Mouse (Mus musculus) midbrain, embryonic 12.5 days (tissue): ENCODE measurements around the gene Cacng2. TPM values are rescaled to one million over a fixed set of nuclear protein-coding genes. Genes with fewer than 3 reads are reported as not detected.
A peak's percentile ranks its signal among the peaks of the same experiment; 100 is the strongest.

ENCODE experiments used
- ATAC-seq: fragments of 200-750 bp; cut with Nextera tagmentation; 2 replicates; pipeline ENCODE4 v1.8.0; 2017; ENCODE audit warnings: low read depth, moderate TSS enrichment, moderate library complexity; ENCODE audit not compliant: low FRiP score
- H3K27ac ChIP-seq: fragments of 300-500 bp; sonication (generic); replicated peaks from 2 replicates; pipeline ENCODE4 v1.5.1; 2016; ENCODE audit warnings: mild to moderate bottlenecking
- H3K27me3 ChIP-seq: fragments of 300-500 bp; sonication (generic); 2 replicates; pipeline ENCODE4 v1.6.1; 2016; ENCODE audit warnings: mild to moderate bottlenecking
- H3K36me3 ChIP-seq: fragments of 300-500 bp; sonication (generic); 2 replicates; pipeline ENCODE4 v1.6.1; 2016
- H3K4me1 ChIP-seq: fragments of 300-500 bp; sonication (generic); 2 replicates; pipeline ENCODE4 v1.6.1; 2016
- H3K4me2 ChIP-seq: fragments of 300-500 bp; sonication (generic); replicated peaks from 2 replicates; pipeline ENCODE4 v1.6.1; 2016; ENCODE audit warnings: mild to moderate bottlenecking, moderate library complexity
- H3K4me3 ChIP-seq: fragments of 300-500 bp; sonication (generic); 2 replicates; pipeline ENCODE4 v1.5.1; 2016; ENCODE audit warnings: mild to moderate bottlenecking
- H3K9ac ChIP-seq: fragments of 300-500 bp; sonication (generic); replicated peaks from 2 replicates; pipeline ENCODE4 v1.6.1; 2016; ENCODE audit warnings: mild to moderate bottlenecking, moderate library complexity
- H3K9me3 ChIP-seq: fragments of 300-500 bp; sonication (generic); 2 replicates; pipeline ENCODE4 v1.6.1; 2016; ENCODE audit warnings: mild to moderate bottlenecking
- WGBS: fragments of 180-500 bp; shearing (Covaris S2); methylation state at CpG from one replicate; pipeline ENCODE4 v1.1.7; 2016; 5-methylcytosine and 5-hydroxymethylcytosine counted together
- polyA plus RNA-seq: library from polyadenylated mRNA; unstranded; fragments of >200 nt; fragmentation: Nextera tagmentation; extraction: Ambion mirVana; gene quantifications from 2 replicates; pipeline ENCODE4 v1.2.1, GENCODE M21; 2016

The Cacng2 gene
- polyA plus RNA-seq, 1 experiment from 2014 or later, result 3.1 TPM

- Histone ChIP-seq H3K36me3 (no peaks in the 10 kb centered on the region), H3K27me3 (0 out of 2 replicates have a peak, but pooled peaks cover 5% of the 10 kb centered on the region), H3K4me3 (no peak overlapping the region), H3K9ac (no peak overlapping the region), H3K27ac (no peak overlapping the region), H3K9me3 (no peaks in the 10 kb centered on the region), H3K4me1 (peaks cover 6% of the 10 kb centered on the region; the same call in 1 of the 2 replicates), H3K4me2 (no peak overlapping the region)
- WGBS, result 30% methylated on average over 6 of the region's 6 CpGs
- ATAC-seq, result no peak
Measured at GRCm38 (mm10) chr15:78134606-78135005, 14.8 kb upstream of the Cacng2 start.

GRCm38 (mm10) chr15:78133389-78133788 is 13.6 kb upstream of the Cacng2 start:
- H3K36me3 ChIP-seq, result no peaks in the 10 kb centered on the region
- no peak overlapping the region for H3K4me2 ChIP-seq
- ATAC-seq, result no peak
- no peak overlapping the region for H3K27ac ChIP-seq
- 35% methylated on average over 2 of the region's 2 CpGs for WGBS
- no peaks in the 10 kb centered on the region for H3K9me3 ChIP-seq
- no peaks in the 10 kb centered on the region for H3K27me3 ChIP-seq
- H3K4me1 ChIP-seq, result peaks cover 6% of the 10 kb centered on the region; the same call in 1 of the 2 replicates
- H3K4me3 ChIP-seq, result no peak overlapping the region
- H3K9ac ChIP-seq, result no peak overlapping the region

DNA sequence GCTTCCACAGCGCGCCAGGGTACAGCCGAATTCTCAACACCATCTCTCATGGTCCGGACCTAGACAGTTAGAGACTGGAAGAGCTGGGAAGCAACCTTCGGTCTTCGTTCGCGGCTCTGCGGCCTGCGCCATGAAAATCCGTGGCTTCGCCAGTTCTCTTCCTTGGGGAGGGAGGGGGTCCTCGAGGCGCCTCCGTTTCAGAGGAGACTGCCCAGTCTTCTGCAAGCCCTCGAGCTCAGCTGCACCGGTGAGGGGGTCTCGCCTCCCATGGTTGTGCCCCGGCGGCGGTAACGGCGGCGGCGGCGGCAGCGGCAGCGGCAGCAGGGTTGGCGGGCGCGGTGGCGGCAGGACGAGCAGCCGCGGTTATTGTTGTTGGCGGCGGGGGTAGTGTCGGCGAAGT is 580 bp downstream of the Cacng2 start:
- peak overlapping the region; percentile 66 for H3K4me2 ChIP-seq
- peak; percentile 38; the same call in 1 of the 2 replicates for ATAC-seq
- H3K9me3 ChIP-seq, result no peaks in the 10 kb centered on the region
- H3K4me1 ChIP-seq, result peaks cover 26% of the 10 kb centered on the region
- H3K4me3 ChIP-seq, result peak overlapping the region; percentile 52
- 4% methylated on average over 37 of the region's 39 CpGs for WGBS
- peaks cover 21% of the 10 kb centered on the region for H3K27me3 ChIP-seq
- peak overlapping the region; percentile 77 for H3K27ac ChIP-seq
- no peaks in the 10 kb centered on the region for H3K36me3 ChIP-seq
- H3K9ac ChIP-seq, result peak overlapping the region; percentile 66

- Histone ChIP-seq H3K9ac (no peak overlapping the region), H3K4me2 (peak overlapping the region; percentile 66), H3K4me3 (peak overlapping the region; percentile 52), H3K27me3 (peaks cover 21% of the 10 kb centered on the region), H3K27ac (no peak overlapping the region), H3K9me3 (no peaks in the 10 kb centered on the region), H3K36me3 (no peaks in the 10 kb centered on the region), H3K4me1 (peaks cover 26% of the 10 kb centered on the region)
- 65% methylated on average over 17 of the region's 18 CpGs for WGBS
- ATAC-seq, result no peak
Measured at GRCm38 (mm10) chr15:78118275-78118995, 1.4 kb downstream of the Cacng2 start.

DNA sequence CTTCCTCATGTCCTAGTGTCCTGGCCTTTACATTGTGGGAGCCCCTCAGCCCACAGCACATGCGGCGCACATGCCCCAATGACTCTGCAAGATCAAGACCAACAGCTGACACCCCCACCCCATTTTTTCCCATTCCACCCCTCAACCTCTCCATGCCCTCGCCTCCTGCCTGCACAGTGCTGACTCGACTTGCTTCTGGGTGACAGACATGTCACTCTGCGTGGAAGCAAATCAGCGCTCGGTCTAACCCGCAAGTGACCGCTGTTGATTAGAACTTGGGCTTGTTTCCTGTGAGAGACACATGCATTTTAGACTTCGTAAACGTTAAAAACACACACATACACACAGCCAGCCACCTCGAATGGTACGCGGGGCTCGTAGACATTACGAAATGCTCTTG is 2.1 kb downstream of the Cacng2 start:
- Histone ChIP-seq H3K9ac (no peak overlapping the region), H3K27me3 (peaks cover 21% of the 10 kb centered on the region), H3K27ac (peak overlapping the region; percentile 42; the same call in 1 of the 2 replicates), H3K4me3 (peak overlapping the region; percentile 52), H3K36me3 (no peaks in the 10 kb centered on the region), H3K4me1 (peaks cover 26% of the 10 kb centered on the region), H3K9me3 (no peaks in the 10 kb centered on the region), H3K4me2 (peak overlapping the region; percentile 66)
- ATAC-seq, result no peak
- 87% methylated on average over 16 of the region's 16 CpGs for WGBS

- no peak overlapping the region for H3K9ac ChIP-seq
- H3K9me3 ChIP-seq, result no peaks in the 10 kb centered on the region
- ATAC-seq, result peak; percentile 23; the same call in 1 of the 2 replicates
- H3K36me3 ChIP-seq, result no peaks in the 10 kb centered on the region
- 60% methylated on average over 10 of the region's 10 CpGs for WGBS
- H3K27me3 ChIP-seq, result peaks cover 20% of the 10 kb centered on the region
- H3K4me2 ChIP-seq, result peak overlapping the region; percentile 66
- peak overlapping the region; percentile 42; the same call in 1 of the 2 replicates for H3K27ac ChIP-seq
- H3K4me1 ChIP-seq, result peaks cover 26% of the 10 kb centered on the region
- peak overlapping the region; percentile 52 for H3K4me3 ChIP-seq
Measured at GRCm38 (mm10) chr15:78116936-78117335, 2.9 kb downstream of the Cacng2 start.

GRCm38 (mm10) chr15:78116244-78116643 is 3.6 kb downstream of the Cacng2 start:
- Histone ChIP-seq H3K27me3 (peaks cover 13% of the 10 kb centered on the region), H3K27ac (peak overlapping the region; percentile 42; the same call in 1 of the 2 replicates), H3K9me3 (no peaks in the 10 kb centered on the region), H3K4me1 (peaks cover 26% of the 10 kb centered on the region), H3K4me2 (peak overlapping the region; percentile 66), H3K36me3 (no peaks in the 10 kb centered on the region), H3K9ac (no peak overlapping the region), H3K4me3 (0 out of 2 replicates have a peak overlapping the region, but pooled peaks have one; percentile 13)
- 65% methylated on average over 10 of the region's 10 CpGs for WGBS
- no peak for ATAC-seq

DNA sequence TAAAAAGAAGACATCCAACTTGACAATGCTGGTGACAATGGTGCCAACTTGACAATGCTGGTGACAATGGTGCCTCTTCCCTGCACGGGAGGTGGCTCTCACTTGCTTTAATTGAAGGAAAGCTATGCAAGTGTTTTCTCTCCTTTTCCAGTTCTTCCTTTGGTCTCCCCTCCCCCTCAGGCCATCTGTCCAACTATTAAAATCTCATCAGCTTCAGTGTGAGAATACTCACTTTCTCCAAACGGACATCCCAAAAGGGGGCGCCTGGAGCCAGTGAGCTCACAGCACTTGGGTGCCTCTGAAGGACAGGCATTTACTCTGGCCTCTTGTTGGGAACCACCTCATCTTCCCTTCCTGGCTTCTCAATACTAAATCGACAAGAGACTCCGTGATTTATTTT is 20.3 kb downstream of the Cacng2 start:
- Histone ChIP-seq H3K9ac (no peak overlapping the region), H3K4me3 (no peak overlapping the region), H3K27me3 (no peaks in the 10 kb centered on the region), H3K27ac (no peak overlapping the region), H3K4me1 (0 out of 2 replicates have a peak, but pooled peaks cover 2% of the 10 kb centered on the region), H3K9me3 (no peaks in the 10 kb centered on the region), H3K4me2 (no peak overlapping the region), H3K36me3 (no peaks in the 10 kb centered on the region)
- no peak for ATAC-seq
- WGBS, result 48% methylated on average over 5 of the region's 5 CpGs

DNA sequence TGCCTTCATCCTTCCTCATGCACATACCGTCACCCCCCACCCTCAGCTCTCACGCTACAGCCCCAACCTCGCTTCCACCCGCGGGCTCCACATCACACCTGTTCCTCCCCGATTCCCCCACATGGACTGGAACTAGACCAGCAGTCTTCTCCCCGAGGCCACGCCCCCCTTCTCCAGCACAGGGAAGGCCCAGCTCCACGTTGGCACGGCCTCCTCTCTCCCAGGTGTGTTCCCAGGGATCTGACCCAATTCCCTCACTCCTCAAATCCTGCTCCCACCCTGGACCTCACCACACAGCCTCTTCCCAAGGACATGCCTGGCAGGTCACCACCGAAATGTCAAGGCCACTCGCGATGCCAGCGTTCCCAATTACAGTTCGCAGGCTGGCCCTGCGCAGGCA is 23.8 kb downstream of the Cacng2 start:
- ATAC-seq, result no peak
- H3K9me3 ChIP-seq, result no peaks in the 10 kb centered on the region
- H3K9ac ChIP-seq, result no peak overlapping the region
- no peak overlapping the region for H3K27ac ChIP-seq
- H3K4me3 ChIP-seq, result no peak overlapping the region
- H3K36me3 ChIP-seq, result no peaks in the 10 kb centered on the region
- no peak overlapping the region for H3K4me2 ChIP-seq
- 0 out of 2 replicates have a peak, but pooled peaks cover 2% of the 10 kb centered on the region for H3K4me1 ChIP-seq
- 87% methylated on average over 16 of the region's 16 CpGs for WGBS
- H3K27me3 ChIP-seq, result no peaks in the 10 kb centered on the region

DNA sequence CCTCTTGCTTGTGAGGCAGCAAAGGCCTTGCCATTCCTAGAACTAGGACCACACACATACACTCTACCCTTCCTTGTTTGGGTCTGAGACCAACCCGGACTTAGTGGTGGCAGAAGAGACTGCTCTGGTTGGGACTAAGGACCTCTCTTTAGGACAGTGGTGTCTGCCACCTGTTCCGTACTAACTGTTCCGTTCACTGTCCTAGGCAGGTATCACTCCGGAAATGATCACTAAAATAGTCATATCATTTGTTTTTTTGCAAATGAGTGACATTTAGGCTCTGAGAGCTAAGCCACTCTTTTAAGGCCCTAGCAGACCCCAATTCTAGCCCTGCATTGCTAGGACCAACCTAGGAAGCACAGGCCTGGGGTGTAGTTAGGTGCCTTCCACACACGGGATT is 26.2 kb downstream of the Cacng2 start:
- ATAC-seq, result no peak
- no peak overlapping the region for H3K9ac ChIP-seq
- WGBS, result 77% methylated on average over 5 of the region's 5 CpGs
- 0 out of 2 replicates have a peak, but pooled peaks cover 2% of the 10 kb centered on the region for H3K4me1 ChIP-seq
- no peaks in the 10 kb centered on the region; the same call in 1 of the 2 replicates for H3K27me3 ChIP-seq
- no peaks in the 10 kb centered on the region for H3K36me3 ChIP-seq
- no peaks in the 10 kb centered on the region for H3K9me3 ChIP-seq
- H3K27ac ChIP-seq, result no peak overlapping the region
- no peak overlapping the region for H3K4me3 ChIP-seq
- H3K4me2 ChIP-seq, result no peak overlapping the region

GRCm38 (mm10) chr15:78082841-78083572 is 36.8 kb downstream of the Cacng2 start:
- Histone ChIP-seq H3K4me3 (no peak overlapping the region), H3K4me1 (peaks cover 13% of the 10 kb centered on the region), H3K27me3 (no peaks in the 10 kb centered on the region; the same call in 1 of the 2 replicates), H3K27ac (no peak overlapping the region), H3K9ac (no peak overlapping the region), H3K4me2 (no peak overlapping the region), H3K36me3 (no peaks in the 10 kb centered on the region), H3K9me3 (no peaks in the 10 kb centered on the region)
- no peak for ATAC-seq
- WGBS, result 41% methylated on average over 13 of the region's 13 CpGs

DNA sequence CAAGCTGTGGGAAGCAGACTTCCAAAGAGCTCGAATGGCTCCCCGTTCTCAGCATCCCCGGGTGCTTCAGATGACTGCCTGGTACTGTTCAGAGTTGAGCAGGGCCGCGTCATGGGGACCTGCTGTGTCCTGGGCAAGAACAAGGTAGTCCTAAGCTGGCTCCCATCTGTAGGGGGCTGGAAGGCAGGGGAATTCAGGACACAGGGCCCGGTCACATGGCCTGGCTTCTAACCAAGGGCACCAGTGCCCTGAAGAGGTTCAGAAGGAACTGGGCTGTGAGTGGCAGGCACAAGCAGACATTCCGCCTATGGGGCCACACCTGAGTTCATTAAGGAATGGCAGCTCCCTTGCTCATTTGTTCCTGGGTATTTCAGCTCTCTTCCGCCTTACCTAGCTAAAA is 37.7 kb downstream of the Cacng2 start:
- WGBS, result 61% methylated on average over 8 of the region's 8 CpGs
- no peak overlapping the region for H3K4me2 ChIP-seq

More for the DNA sequence above, 37.7 kb downstream of the Cacng2 start:
- H3K36me3 ChIP-seq, result no peaks in the 10 kb centered on the region
- H3K4me1 ChIP-seq, result peaks cover 13% of the 10 kb centered on the region
- no peaks in the 10 kb centered on the region for H3K9me3 ChIP-seq
- H3K27me3 ChIP-seq, result no peaks in the 10 kb centered on the region; the same call in 1 of the 2 replicates
- no peak overlapping the region for H3K4me3 ChIP-seq
- no peak for ATAC-seq
- H3K9ac ChIP-seq, result no peak overlapping the region
- H3K27ac ChIP-seq, result no peak overlapping the region
